In genomic region chr19:5937836-5938406, GRCm38 (mm10) we compare ENCODE assay signal across 9 mouse cellular contexts. TPM values are rescaled to one million over a fixed set of nuclear protein-coding genes. Genes with fewer than 3 reads are reported as not detected.
A peak's percentile ranks its signal among the peaks of the same experiment; 100 is the strongest.
DNase-seq lines count a peak whose midpoint lies in the region; ATAC-seq and TF ChIP-seq lines count a peak whose summit lies in the region.
"Had no signal": no experiment of that assay in that cellular context is flagged by ENCODE, and none has a peak within 500 bp of the region (broad histone marks: within the 10 kb centered on the region; RNA-seq: fewer than 3 reads in every experiment).

No protein-coding gene starts in this region.

- DNase-seq in spleen, adult 12 weeks (ENCODE audit: low spot score): peak; percentile 38
- DNase-seq in spleen, adult 18-20 months: no peak
- DNase-seq in gastrocnemius, postnatal 25 days: no peak
- DNase-seq in adrenal gland, postnatal 4 days (ENCODE audit: low spot score in 2 of 2): no peak

- 6% methylated on average over 14 of the region's 14 CpGs for WGBS in heart, embryonic 11.5 days (ENCODE audit: insufficient replicate concordance)
- 11% methylated on average over 14 of the region's 14 CpGs for WGBS in liver, embryonic 16.5 days (ENCODE audit: insufficient replicate concordance)
- 23% methylated on average over 14 of the region's 14 CpGs for WGBS in intestine, postnatal 0 days

- no peaks in the 10 kb centered on the region for H3K9me3 ChIP-seq in heart, embryonic 11.5 days (replicated peaks; ENCODE audit: control insufficient read depth, low read length)
- no peaks in the 10 kb centered on the region for H3K9me3 ChIP-seq in liver, embryonic 16.5 days (replicated peaks; ENCODE audit: control insufficient read depth, low read length)
- no peaks in the 10 kb centered on the region for H3K9me3 ChIP-seq in intestine, postnatal 0 days (ENCODE audit: control insufficient read depth)

- no peak for ATAC-seq in heart, embryonic 11.5 days (replicated peaks; ENCODE audit: insufficient number of reproducible peaks, low FRiP score, low TSS enrichment)
- ATAC-seq in liver, embryonic 16.5 days (ENCODE audit: low read depth): peak; percentile 82
- no peak for ATAC-seq in intestine, postnatal 0 days
- ATAC-seq: Patski had no signal

- peaks cover 34% of the 10 kb centered on the region for H3K4me1 ChIP-seq in heart, embryonic 11.5 days (ENCODE audit: control insufficient read depth, insufficient read depth, low read length)
- H3K4me1 ChIP-seq in liver, embryonic 16.5 days (ENCODE audit: control insufficient read depth, low read depth, low read length): peaks cover 21% of the 10 kb centered on the region
- H3K4me1 ChIP-seq in intestine, postnatal 0 days (replicated peaks; ENCODE audit: control insufficient read depth, insufficient read depth, low read length): peaks cover 3% of the 10 kb centered on the region

- H3K36me3 ChIP-seq in heart, embryonic 11.5 days (ENCODE audit: control insufficient read depth, insufficient read depth, low read length): peaks cover 10% of the 10 kb centered on the region
- peaks cover 22% of the 10 kb centered on the region for H3K36me3 ChIP-seq in liver, embryonic 16.5 days (ENCODE audit: control insufficient read depth, insufficient read depth)
- peaks cover 25% of the 10 kb centered on the region; the same call in 1 of the 2 replicates for H3K36me3 ChIP-seq in intestine, postnatal 0 days (ENCODE audit: control insufficient read depth, insufficient read depth)

- peak overlapping the region; percentile 50 for H3K4me2 ChIP-seq in heart, embryonic 11.5 days
- peak overlapping the region; percentile 49 for H3K4me2 ChIP-seq in liver, embryonic 16.5 days (ENCODE audit: low read depth, low read length)
- H3K4me2 ChIP-seq in intestine, postnatal 0 days (replicated peaks; ENCODE audit: low read depth): no peak overlapping the region

- peak overlapping the region; percentile 7; the same call in 1 of the 2 replicates for H3K9ac ChIP-seq in heart, embryonic 11.5 days (ENCODE audit: low read depth, low read length)
- H3K9ac ChIP-seq in liver, embryonic 16.5 days (ENCODE audit: low read depth, low read length): peak overlapping the region; percentile 8; the same call in 1 of the 2 replicates
- H3K9ac ChIP-seq in intestine, postnatal 0 days (ENCODE audit: low read depth, low read length): no peak overlapping the region

- no peak overlapping the region for H3K4me3 ChIP-seq in heart, embryonic 11.5 days (ENCODE audit: low read depth, low read length)
- H3K4me3 ChIP-seq in liver, embryonic 16.5 days (ENCODE audit: low read depth, low read length): 0 out of 2 replicates have a peak overlapping the region, but pooled peaks have one; percentile 11
- H3K4me3 ChIP-seq in intestine, postnatal 0 days (ENCODE audit: low read depth, low read length): no peak overlapping the region
- H3K4me3 ChIP-seq: left cerebral cortex, adult 2 months had no signal

- TF ChIP-seq CTCF in intestine, postnatal 0 days (IDR thresholded peaks at IDR 0.05; ENCODE audit: low read depth): no peak

- H3K27ac ChIP-seq in heart, embryonic 11.5 days (ENCODE audit: low read depth, low read length): peak overlapping the region; percentile 30
- peak overlapping the region; percentile 75 for H3K27ac ChIP-seq in liver, embryonic 16.5 days (ENCODE audit: low read length)
- no peak overlapping the region for H3K27ac ChIP-seq in intestine, postnatal 0 days (ENCODE audit: low read depth, low read length)
- H3K27ac ChIP-seq: left cerebral cortex, adult 2 months had no signal

- H3K27me3 ChIP-seq in heart, embryonic 11.5 days (ENCODE audit: control insufficient read depth, insufficient read depth, low read length): no peaks in the 10 kb centered on the region
- no peaks in the 10 kb centered on the region for H3K27me3 ChIP-seq in liver, embryonic 16.5 days (ENCODE audit: control insufficient read depth, insufficient read depth, low read depth, low read length)
- H3K27me3 ChIP-seq in intestine, postnatal 0 days (replicated peaks; ENCODE audit: control insufficient read depth, insufficient read depth, low read length): no peaks in the 10 kb centered on the region
- H3K27me3 ChIP-seq: Patski had no signal

RNA-seq across cellular contexts. Expression of gene Cdc42ep2, which starts 13.3 kb away (rescaled TPM):
- polyA plus RNA-seq in heart, embryonic 11.5 days (2014; fragmentation: Nextera tagmentation; extraction: Ambion mirVana): 6.3 and 7.6 TPM in 2 replicates
- polyA plus RNA-seq in liver, embryonic 16.5 days (2015; fragmentation: Nextera tagmentation; extraction: Ambion mirVana): 2.9 and 3.6 TPM in 2 replicates
- total RNA-seq in gastrocnemius, postnatal 25 days (2021): 10 to 100 TPM; 12.0 to 13.0 TPM
- 10 to 100 TPM; 11.4 TPM for total RNA-seq in adrenal gland, postnatal 4 days (2021)
- 6.5 and 6.6 TPM in 2 replicates for polyA plus RNA-seq in intestine, postnatal 0 days (2015; fragmentation: Nextera tagmentation; extraction: Ambion mirVana)

RNA-seq across cellular contexts. Expression of gene Dpf2, which starts 25.1 kb away (rescaled TPM):
- polyA plus RNA-seq in heart, embryonic 11.5 days (2014; fragmentation: Nextera tagmentation; extraction: Ambion mirVana): 105 and 119 TPM in 2 replicates
- polyA plus RNA-seq in liver, embryonic 16.5 days (2015; fragmentation: Nextera tagmentation; extraction: Ambion mirVana): 48.4 and 52.8 TPM in 2 replicates
- 10 to 100 TPM; 80.6 to 83.5 TPM for total RNA-seq in gastrocnemius, postnatal 25 days (2021)
- total RNA-seq in adrenal gland, postnatal 4 days (2021): 100 to 1,000 TPM; 158 to 169 TPM
- polyA plus RNA-seq in intestine, postnatal 0 days (2015; fragmentation: Nextera tagmentation; extraction: Ambion mirVana): 49.9 and 51.9 TPM in 2 replicates

RNA-seq across cellular contexts. Expression of gene Pola2, which starts 26.1 kb away (rescaled TPM):
- polyA plus RNA-seq in heart, embryonic 11.5 days (2014; fragmentation: Nextera tagmentation; extraction: Ambion mirVana): 58.9 and 59.2 TPM in 2 replicates
- polyA plus RNA-seq in liver, embryonic 16.5 days (2015; fragmentation: Nextera tagmentation; extraction: Ambion mirVana): 47.2 and 48.6 TPM in 2 replicates
- 10 to 100 TPM in 1 of 2 experiments, 1 to 10 TPM in 1; 9.2 to 10.8 TPM for total RNA-seq in gastrocnemius, postnatal 25 days (2021)
- 10 to 100 TPM; 35.0 to 37.9 TPM for total RNA-seq in adrenal gland, postnatal 4 days (2021)
- 23.5 and 23.9 TPM in 2 replicates for polyA plus RNA-seq in intestine, postnatal 0 days (2015; fragmentation: Nextera tagmentation; extraction: Ambion mirVana)

RNA-seq across cellular contexts. Expression of gene Tigd3, which starts 44.0 kb away (rescaled TPM):
- polyA plus RNA-seq in heart, embryonic 11.5 days (2014; fragmentation: Nextera tagmentation; extraction: Ambion mirVana): 1.5 and 2.6 TPM in 2 replicates
- polyA plus RNA-seq in liver, embryonic 16.5 days (2015; fragmentation: Nextera tagmentation; extraction: Ambion mirVana): 2.3 and 2.6 TPM in 2 replicates
- total RNA-seq in gastrocnemius, postnatal 25 days (2021): under 1 TPM; 0.15 to 0.35 TPM
- total RNA-seq in adrenal gland, postnatal 4 days (2021): 1 to 10 TPM; 3.1 TPM
- 1.0 and 1.2 TPM in 2 replicates for polyA plus RNA-seq in intestine, postnatal 0 days (2015; fragmentation: Nextera tagmentation; extraction: Ambion mirVana)

RNA-seq across cellular contexts. Expression of gene Slc22a20, which starts 48.0 kb away (rescaled TPM):
- polyA plus RNA-seq in heart, embryonic 11.5 days (2014; fragmentation: Nextera tagmentation; extraction: Ambion mirVana): not detected in 2 replicates
- 0.06 TPM in 2 replicates for polyA plus RNA-seq in liver, embryonic 16.5 days (2015; fragmentation: Nextera tagmentation; extraction: Ambion mirVana)
- total RNA-seq in gastrocnemius, postnatal 25 days (2021): not detected
- total RNA-seq in adrenal gland, postnatal 4 days (2021): not detected
- polyA plus RNA-seq in intestine, postnatal 0 days (2015; fragmentation: Nextera tagmentation; extraction: Ambion mirVana): not detected in 2 replicates
- total RNA-seq: left cerebral cortex, adult 2 months had no signal
- polyA plus RNA-seq: Patski had no signal
